Mouse (Mus musculus): Measurements from ENCODE around the gene Hist1h4a. TPM values are rescaled to one million over a fixed set of nuclear protein-coding genes. Genes with fewer than 3 reads are reported as not detected.

Hist1h4a gene
- polyA plus RNA-seq, 1 experiment = 4.6 TPM

DNA sequence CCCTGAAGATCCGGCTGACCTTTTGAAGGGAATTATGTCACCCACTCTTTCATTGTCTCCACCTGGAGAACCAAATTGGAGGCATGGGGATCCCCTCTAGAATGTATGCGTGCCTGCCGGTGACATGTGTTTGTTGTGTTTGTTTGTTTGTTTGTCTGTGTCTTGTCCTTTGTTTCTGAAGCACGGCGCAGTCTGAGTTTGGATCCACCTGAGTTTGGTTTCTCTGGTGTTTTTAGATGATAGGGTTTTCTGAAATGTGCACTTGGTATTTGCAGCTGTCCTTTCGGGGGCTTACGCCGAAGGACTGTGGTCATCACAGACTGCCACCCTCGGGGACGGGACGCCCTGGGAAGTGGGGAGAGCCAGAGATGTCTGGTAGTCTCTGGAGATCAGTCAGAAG is 43.9 kb downstream of the Hist1h4a start:
- no peak for DNase-seq (ENCODE audit: extremely low spot score in 1 of 2, low spot score in 1 of 2)

- DNase-seq (ENCODE audit: extremely low spot score in 1 of 2, low spot score in 1 of 2) = no peak
Measured at GRCm38 (mm10) chr13:23716261-23717042, 44.6 kb downstream of the Hist1h4a start.

Other genes with a start within 250 kb of the Hist1h4a start
- gene Hist1h4h, start 230.2 kb downstream of the Hist1h4a start, polyA plus RNA-seq (2012; rRNA removed) = 26.6 and 33.5 TPM in 2 replicates
- 3.9 and 9.2 TPM in 2 replicates for gene Hist1h2af, start 227.3 kb downstream of the Hist1h4a start, polyA plus RNA-seq (2012; rRNA removed)
- gene Hist1h3g, start 225.8 kb downstream of the Hist1h4a start, polyA plus RNA-seq (2012; rRNA removed) = 0.46 and 0.82 TPM in 2 replicates
- gene Hist1h2bh, start 217.8 kb downstream of the Hist1h4a start, polyA plus RNA-seq (2012; rRNA removed) = 0.15 and 0.44 TPM in 2 replicates
- gene Hist1h3f, start 217.2 kb downstream of the Hist1h4a start, polyA plus RNA-seq (2012; rRNA removed) = 0.22 and 0.59 TPM in 2 replicates
- gene Hist1h4f, start 209.6 kb downstream of the Hist1h4a start, polyA plus RNA-seq (2012; rRNA removed) = 2.8 and 3.7 TPM in 2 replicates
- gene Hist1h1d, start 208.0 kb downstream of the Hist1h4a start, polyA plus RNA-seq (2012; rRNA removed) = 0.14 and 0.19 TPM in 2 replicates
- gene Hist1h3e, start 198.9 kb downstream of the Hist1h4a start, polyA plus RNA-seq (2012; rRNA removed) = 2.2 and 3.3 TPM in 2 replicates
- 0.56 and 1.7 TPM in 2 replicates for gene Hist1h2ae, start 190.0 kb downstream of the Hist1h4a start, polyA plus RNA-seq (2012; rRNA removed)
- 9.7 and 10.4 TPM in 2 replicates for gene Hist1h2bg, start 189.8 kb downstream of the Hist1h4a start, polyA plus RNA-seq (2012; rRNA removed)
- gene Hist1h2bf, start 187.0 kb downstream of the Hist1h4a start, polyA plus RNA-seq (2012; rRNA removed) = 0.80 and 1.6 TPM in 2 replicates
- 1.6 and 1.9 TPM in 2 replicates for gene Hist1h2ad, start 186.8 kb downstream of the Hist1h4a start, polyA plus RNA-seq (2012; rRNA removed)
- 2.8 and 3.4 TPM in 2 replicates for gene Hist1h3d, start 185.5 kb downstream of the Hist1h4a start, polyA plus RNA-seq (2012; rRNA removed)
- 3.4 and 4.3 TPM in 2 replicates for gene Hist1h4d, start 179.6 kb downstream of the Hist1h4a start, polyA plus RNA-seq (2012; rRNA removed)
- gene Hist1h2be, start 140.1 kb downstream of the Hist1h4a start, polyA plus RNA-seq (2012; rRNA removed) = 4.3 and 4.7 TPM in 2 replicates
- 2.8 and 3.3 TPM in 2 replicates for gene Hist1h1e, start 138.7 kb downstream of the Hist1h4a start, polyA plus RNA-seq (2012; rRNA removed)
- 1.7 and 2.1 TPM in 2 replicates for gene Hist1h2ac, start 77.3 kb downstream of the Hist1h4a start, polyA plus RNA-seq (2012; rRNA removed)
- gene Hist1h2bc, start 77.0 kb downstream of the Hist1h4a start, polyA plus RNA-seq (2012; rRNA removed) = 154 and 172 TPM in 2 replicates
- not detected in 2 replicates for gene Hist1h1t, start 65.4 kb downstream of the Hist1h4a start, polyA plus RNA-seq (2012; rRNA removed)
- 3.1 and 3.3 TPM in 2 replicates for gene Hist1h4c, start 62.8 kb downstream of the Hist1h4a start, polyA plus RNA-seq (2012; rRNA removed)
- 3.8 and 4.4 TPM in 2 replicates for gene Hfe, start 50.4 kb downstream of the Hist1h4a start, polyA plus RNA-seq (2012; rRNA removed)
- 40.7 and 52.1 TPM in 2 replicates for gene Hist1h1c, start 22.4 kb downstream of the Hist1h4a start, polyA plus RNA-seq (2012; rRNA removed)
- 0.24 and 0.46 TPM in 2 replicates for gene Hist1h3c, start 15.6 kb downstream of the Hist1h4a start, polyA plus RNA-seq (2012; rRNA removed)
- 0.74 and 1.3 TPM in 2 replicates for gene Hist1h2bb, start 14.5 kb downstream of the Hist1h4a start, polyA plus RNA-seq (2012; rRNA removed)
- 0.82 and 2.8 TPM in 2 replicates for gene Hist1h2ab, start 10.1 kb downstream of the Hist1h4a start, polyA plus RNA-seq (2012; rRNA removed)
- gene Hist1h3b, start 9.0 kb downstream of the Hist1h4a start, polyA plus RNA-seq (2012; rRNA removed) = 0.76 and 1.1 TPM in 2 replicates
- 2.9 and 4.5 TPM in 2 replicates for gene Hist1h4b, start 4.2 kb downstream of the Hist1h4a start, polyA plus RNA-seq (2012; rRNA removed)
- 0.86 and 1.2 TPM in 2 replicates for gene Hist1h3a, start 1.2 kb upstream of the Hist1h4a start, polyA plus RNA-seq (2012; rRNA removed)
- gene Hist1h1a, start 2.4 kb upstream of the Hist1h4a start, polyA plus RNA-seq (2012; rRNA removed) = 0.36 and 0.58 TPM in 2 replicates
- 0.24 and 0.40 TPM in 2 replicates for gene Trim38, start 8.7 kb upstream of the Hist1h4a start, polyA plus RNA-seq (2012; rRNA removed)
- gene Slc17a2, start 45.8 kb upstream of the Hist1h4a start, polyA plus RNA-seq (2012; rRNA removed) = 0.02 and 0.04 TPM in 2 replicates
- not detected in 2 replicates for gene Slc17a3, start 78.2 kb upstream of the Hist1h4a start, polyA plus RNA-seq (2012; rRNA removed)
- gene Slc17a1, start 106.5 kb upstream of the Hist1h4a start, polyA plus RNA-seq (2012; rRNA removed) = not detected in 2 replicates
- gene Slc17a4, start 153.8 kb upstream of the Hist1h4a start, polyA plus RNA-seq (2012; rRNA removed) = not detected in 2 replicates
- gene Hist1h2ba, start 172.9 kb upstream of the Hist1h4a start, polyA plus RNA-seq (2012; rRNA removed) = not detected in 2 replicates
- gene Hist1h2aa, start 173.2 kb upstream of the Hist1h4a start, polyA plus RNA-seq (2012; rRNA removed) = not detected in 2 replicates
- 30.6 and 32.2 TPM in 2 replicates for gene Scgn, start 230.0 kb upstream of the Hist1h4a start, polyA plus RNA-seq (2012; rRNA removed)

Data from frontal cortex, adult 2 months (tissue).